In the genomic region with DNA sequence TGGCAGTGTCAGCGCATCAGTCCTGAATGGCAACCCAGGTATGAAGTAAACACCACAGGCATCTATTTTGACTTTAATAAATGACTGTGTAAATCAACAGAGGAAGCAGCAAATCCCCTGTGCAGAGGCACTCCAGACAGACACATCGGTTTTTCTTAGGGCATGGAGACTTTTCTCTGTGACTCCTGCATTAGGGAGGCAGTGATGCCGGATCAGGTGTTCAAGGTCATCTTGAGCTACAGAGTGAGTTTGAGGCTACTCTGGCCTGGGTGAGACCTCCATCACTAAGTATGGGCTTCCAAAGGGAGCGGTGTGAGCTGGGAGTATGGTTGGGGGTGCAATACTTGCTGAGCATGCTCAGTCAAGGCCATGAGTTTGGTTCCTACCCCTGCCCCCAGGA, we compare ENCODE assay signal across 20 mouse cellular contexts. TPM values are rescaled to one million over a fixed set of nuclear protein-coding genes. Genes with fewer than 3 reads are reported as not detected.
"Had no signal": no experiment of that assay in that cellular context is flagged by ENCODE, and none has a peak within 500 bp of the region (broad histone marks: within the 10 kb centered on the region; RNA-seq: fewer than 3 reads in every experiment).

No protein-coding gene starts in this region.

- H3K9me3 ChIP-seq: lung, embryonic 15.5 days; megakaryocyte, embryonic 14.5 days; midbrain, embryonic 13.5 days; midbrain, embryonic 15.5 days; neural tube, embryonic 12.5 days; stomach, embryonic 15.5 days had no signal

- H3K27me3 ChIP-seq: lung, embryonic 15.5 days; midbrain, embryonic 13.5 days; midbrain, embryonic 15.5 days; stomach, embryonic 15.5 days had no signal

- H3K36me3 ChIP-seq: lung, embryonic 15.5 days; midbrain, embryonic 13.5 days; midbrain, embryonic 15.5 days; neural tube, embryonic 12.5 days; stomach, embryonic 15.5 days had no signal

- ATAC-seq: liver, postnatal 0 days; lung, postnatal 0 days; midbrain, embryonic 13.5 days; midbrain, embryonic 15.5 days had no signal

- H3K4me3 ChIP-seq: lung, embryonic 15.5 days; megakaryocyte, embryonic 14.5 days; midbrain, embryonic 13.5 days; midbrain, embryonic 15.5 days; neural tube, embryonic 12.5 days; stomach, embryonic 15.5 days had no signal

- DNase-seq: liver, postnatal 0 days; lung, adult 2 months; lung, postnatal 14 days; lung, postnatal 36 days; right cerebral cortex, postnatal 14 days; thymus, postnatal 14 days; thymus, postnatal 36 days had no signal

- H3K9ac ChIP-seq: liver, postnatal 0 days; lung, embryonic 15.5 days; midbrain, embryonic 13.5 days; midbrain, embryonic 15.5 days; neural tube, embryonic 12.5 days; stomach, embryonic 15.5 days had no signal

- H3K4me2 ChIP-seq: lung, embryonic 15.5 days; midbrain, embryonic 11.5 days; midbrain, embryonic 13.5 days; midbrain, embryonic 15.5 days; neural tube, embryonic 12.5 days; stomach, embryonic 15.5 days had no signal

- H3K4me1 ChIP-seq: lung, embryonic 15.5 days; midbrain, embryonic 15.5 days; neural tube, embryonic 12.5 days; stomach, embryonic 15.5 days had no signal

- H3K27ac ChIP-seq: lung, embryonic 15.5 days; macrophage; midbrain, embryonic 13.5 days; midbrain, embryonic 15.5 days; neural tube, embryonic 12.5 days; stomach, embryonic 15.5 days; stomach, postnatal 0 days had no signal

RNA-seq across cellular contexts. Expression of a gene that starts 23.7 kb away (rescaled TPM):
- total RNA-seq: midbrain, postnatal 0 days; monocyte, adult 5-6 weeks had no signal
- polyA plus RNA-seq: macrophage; midbrain, embryonic 13.5 days; midbrain, embryonic 15.5 days; neural tube, embryonic 12.5 days; neural tube, embryonic 14.5 days had no signal
